Mouse (Mus musculus) hindbrain, embryonic 14.5 days (tissue): ENCODE results near the gene Krtap5-1. TPM values are rescaled to one million over a fixed set of nuclear protein-coding genes. Genes with fewer than 3 reads are reported as not detected.

ENCODE experiments used
- polyA plus RNA-seq: library from polyadenylated mRNA; unstranded; fragments of >200 nt; fragmentation: Nextera tagmentation; extraction: Ambion mirVana; gene quantifications from 2 replicates; pipeline ENCODE4 v1.2.1, GENCODE M21; 2014

The Krtap5-1 gene
- polyA plus RNA-seq, 1 experiment from 2014 or later = not detected

Other genes starting within 250 kb of the Krtap5-1 start
- gene Mob2, start 236.1 kb downstream of the Krtap5-1 start, polyA plus RNA-seq = 46.4 and 50.2 TPM in 2 replicates
- gene Dusp8, start 201.3 kb downstream of the Krtap5-1 start, polyA plus RNA-seq = 133 and 142 TPM in 2 replicates
- not detected in 2 replicates for gene Gm45618, start 176.4 kb downstream of the Krtap5-1 start, polyA plus RNA-seq
- gene Gm39115, start 161.1 kb downstream of the Krtap5-1 start, polyA plus RNA-seq = not detected in 2 replicates
- gene Gm45337, start 152.5 kb downstream of the Krtap5-1 start, polyA plus RNA-seq = 0.15 TPM in 1 of 2 replicates, not detected in the other
- not detected in 2 replicates for gene Gm29735, start 140.0 kb downstream of the Krtap5-1 start, polyA plus RNA-seq
- not detected in 2 replicates for gene Gm4553, start 131.4 kb downstream of the Krtap5-1 start, polyA plus RNA-seq
- gene Krtap5-2, start 121.1 kb downstream of the Krtap5-1 start, polyA plus RNA-seq = not detected in 2 replicates
- gene Gm10153, start 106.7 kb downstream of the Krtap5-1 start, polyA plus RNA-seq = not detected in 2 replicates
- gene Krtap5-3, start 95.8 kb downstream of the Krtap5-1 start, polyA plus RNA-seq = not detected in 2 replicates
- not detected in 2 replicates for gene Gm7579, start 85.3 kb downstream of the Krtap5-1 start, polyA plus RNA-seq
- gene Krtap5-5, start 67.1 kb downstream of the Krtap5-1 start, polyA plus RNA-seq = not detected in 2 replicates
- gene Gm40460, start 56.0 kb downstream of the Krtap5-1 start, polyA plus RNA-seq = not detected in 2 replicates
- not detected in 2 replicates for gene Gm2431, start 38.8 kb downstream of the Krtap5-1 start, polyA plus RNA-seq
- gene Gm4559, start 22.8 kb downstream of the Krtap5-1 start, polyA plus RNA-seq = not detected in 2 replicates
- not detected in 2 replicates for gene Krtap5-4, start 6.4 kb upstream of the Krtap5-1 start, polyA plus RNA-seq
- gene Ifitm10, start 76.6 kb upstream of the Krtap5-1 start, polyA plus RNA-seq = 6.4 and 7.3 TPM in 2 replicates
- gene Gm49369, start 85.5 kb upstream of the Krtap5-1 start, polyA plus RNA-seq = not detected in 2 replicates
- 313 and 325 TPM in 2 replicates for gene Ctsd, start 90.9 kb upstream of the Krtap5-1 start, polyA plus RNA-seq
- not detected in 2 replicates for gene Syt8, start 137.7 kb upstream of the Krtap5-1 start, polyA plus RNA-seq
- 1.0 TPM in 1 of 2 replicates, not detected in the other for gene Tnni2, start 144.7 kb upstream of the Krtap5-1 start, polyA plus RNA-seq
- 4.8 and 8.2 TPM in 2 replicates for gene Lsp1, start 163.7 kb upstream of the Krtap5-1 start, polyA plus RNA-seq
- gene Tnnt3, start 201.7 kb upstream of the Krtap5-1 start, polyA plus RNA-seq = 1.2 and 1.6 TPM in 2 replicates
- gene Mrpl23, start 235.6 kb upstream of the Krtap5-1 start, polyA plus RNA-seq = 21.6 and 22.9 TPM in 2 replicates